Mouse (Mus musculus) thymus, adult 2 months (tissue): ENCODE data around the gene Padi6.

ENCODE experiments used
- CTCF ChIP-seq: fragments of 200-500 bp; IDR thresholded peaks from 2 replicates; pipeline ENCODE4 v1.5.1; 2012; ENCODE audit warnings: mild to moderate bottlenecking, control low read depth, low read length, moderate library complexity, borderline replicate concordance; ENCODE audit not compliant: control insufficient read depth, poor library complexity, insufficient read depth; ENCODE audit errors: extremely low read depth
- POLR2A ChIP-seq: fragments of 200-500 bp; IDR thresholded peaks from 2 replicates; pipeline ENCODE4 v1.6.1; 2012; ENCODE audit warnings: mild to moderate bottlenecking, low read length, control low read depth, moderate library complexity; ENCODE audit not compliant: control insufficient read depth, poor library complexity, insufficient read depth; ENCODE audit errors: extremely low read depth

DNA sequence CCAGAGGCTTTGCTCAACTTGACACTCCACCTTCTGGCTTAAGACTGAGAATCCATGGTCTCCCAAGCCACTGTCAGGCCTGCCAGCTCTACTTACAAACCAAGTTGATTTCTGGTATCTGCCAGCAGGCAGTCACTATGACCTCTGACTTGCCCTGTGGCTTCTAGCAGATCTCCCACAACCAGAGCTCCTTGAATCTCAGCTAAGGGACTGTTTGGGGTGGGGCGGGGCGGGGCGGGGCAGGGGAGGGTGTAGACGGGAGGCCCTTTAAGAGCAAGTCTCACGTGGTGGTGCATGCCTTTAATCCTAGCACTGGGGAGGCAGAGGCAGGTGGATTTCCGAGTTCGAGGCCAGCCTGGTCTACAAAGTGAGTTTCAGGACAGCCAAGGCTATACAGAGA is 9.6 kb downstream of the Padi6 start:
- no peak for TF ChIP-seq POLR2A
- TF ChIP-seq CTCF = no peak
